Mouse (Mus musculus): Measurements from ENCODE around the gene Hectd4. TPM values are rescaled to one million over a fixed set of nuclear protein-coding genes. Genes with fewer than 3 reads are reported as not detected.
A peak's percentile ranks its signal among the peaks of the same experiment; 100 is the strongest.

Gene Hectd4
- polyA plus RNA-seq, 1 experiment from 2014 or later = 6.8 TPM

- no peak overlapping the region for H3K9ac ChIP-seq
- H3K4me1 ChIP-seq (ENCODE audit: insufficient read depth) = peaks cover 10% of the 10 kb centered on the region; the same call in 1 of the 2 replicates
- no peak overlapping the region for H3K4me3 ChIP-seq (ENCODE audit: low read depth, low read length)
- H3K9me3 ChIP-seq (ENCODE audit: low read depth, low read length) = no peaks in the 10 kb centered on the region
- no peak for TF ChIP-seq CTCF (IDR thresholded peaks at IDR 0.05; ENCODE audit: low read depth)
- WGBS = 86% methylated on average over 8 of the region's 8 CpGs
- no peak overlapping the region for H3K27ac ChIP-seq (ENCODE audit: low read depth)
- no peaks in the 10 kb centered on the region for H3K36me3 ChIP-seq (ENCODE audit: insufficient read depth)
- ATAC-seq (ENCODE audit: insufficient read depth) (no peak), DNase-seq (no peak)
- no peak overlapping the region for H3K4me2 ChIP-seq
- H3K27me3 ChIP-seq (ENCODE audit: insufficient read depth, low read length) = no peaks in the 10 kb centered on the region
Observed at GRCm38 (mm10) chr5:121187580-121188001, 32.4 kb upstream of the Hectd4 start.

- Histone ChIP-seq H3K9ac (no peak overlapping the region), H3K27ac (ENCODE audit: low read depth) (no peak overlapping the region), H3K9me3 (ENCODE audit: low read depth, low read length) (no peaks in the 10 kb centered on the region), H3K4me2 (no peak overlapping the region), H3K4me3 (ENCODE audit: low read depth, low read length) (no peak overlapping the region), H3K27me3 (ENCODE audit: insufficient read depth, low read length) (no peaks in the 10 kb centered on the region), H3K36me3 (ENCODE audit: insufficient read depth) (no peaks in the 10 kb centered on the region), H3K4me1 (ENCODE audit: insufficient read depth) (peaks cover 10% of the 10 kb centered on the region; the same call in 1 of the 2 replicates)
- 88% methylated on average over 9 of the region's 9 CpGs for WGBS
- DNase-seq (no peak), ATAC-seq (ENCODE audit: insufficient read depth) (no peak)
- no peak for TF ChIP-seq CTCF (IDR thresholded peaks at IDR 0.05; ENCODE audit: low read depth)
Observed at GRCm38 (mm10) chr5:121188265-121188664, 31.8 kb upstream of the Hectd4 start.

- Histone ChIP-seq H3K4me1 (ENCODE audit: insufficient read depth) (peaks cover 10% of the 10 kb centered on the region; the same call in 1 of the 2 replicates), H3K27me3 (ENCODE audit: insufficient read depth, low read length) (no peaks in the 10 kb centered on the region), H3K36me3 (ENCODE audit: insufficient read depth) (no peaks in the 10 kb centered on the region), H3K4me3 (ENCODE audit: low read depth, low read length) (no peak overlapping the region), H3K9ac (no peak overlapping the region), H3K27ac (ENCODE audit: low read depth) (no peak overlapping the region), H3K9me3 (ENCODE audit: low read depth, low read length) (no peaks in the 10 kb centered on the region), H3K4me2 (0 out of 2 replicates have a peak overlapping the region, but pooled peaks have one; percentile 18)
- no peak for ATAC-seq (ENCODE audit: insufficient read depth)
- WGBS = 71% methylated on average over 9 of the region's 9 CpGs
- TF ChIP-seq CTCF (IDR thresholded peaks at IDR 0.05; ENCODE audit: low read depth) = no peak
- DNase-seq = no peak
Observed at GRCm38 (mm10) chr5:121189182-121189581, 30.8 kb upstream of the Hectd4 start.

- Histone ChIP-seq H3K4me3 (ENCODE audit: low read depth, low read length) (peak overlapping the region; percentile 94), H3K36me3 (ENCODE audit: insufficient read depth) (no peaks in the 10 kb centered on the region), H3K27ac (ENCODE audit: low read depth) (peak overlapping the region; percentile 85; the same call in 1 of the 2 replicates), H3K4me1 (ENCODE audit: insufficient read depth) (peaks cover 10% of the 10 kb centered on the region; the same call in 1 of the 2 replicates), H3K27me3 (ENCODE audit: insufficient read depth, low read length) (no peaks in the 10 kb centered on the region), H3K4me2 (peak overlapping the region; percentile 79), H3K9ac (peak overlapping the region; percentile 92), H3K9me3 (ENCODE audit: low read depth, low read length) (no peaks in the 10 kb centered on the region)
- ATAC-seq (ENCODE audit: insufficient read depth) (no peak), DNase-seq (peak; percentile 23)
- no peak for TF ChIP-seq CTCF (IDR thresholded peaks at IDR 0.05; ENCODE audit: low read depth)
- 26% methylated on average over 21 of the region's 21 CpGs for WGBS
Observed at GRCm38 (mm10) chr5:121190210-121190835, 29.7 kb upstream of the Hectd4 start.

- DNase-seq = peak; percentile 94
- peak; percentile 95 for ATAC-seq (ENCODE audit: insufficient read depth)
- Histone ChIP-seq H3K9me3 (ENCODE audit: low read depth, low read length) (no peaks in the 10 kb centered on the region), H3K9ac (peak within 1 kb of the TSS; percentile 92), H3K27ac (ENCODE audit: low read depth) (peak within 1 kb of the TSS; percentile 85), H3K4me3 (ENCODE audit: low read depth, low read length) (peak within 1 kb of the TSS; percentile 94), H3K4me2 (peak within 1 kb of the TSS; percentile 79), H3K36me3 (ENCODE audit: insufficient read depth) (no peaks in the 10 kb centered on the region), H3K27me3 (ENCODE audit: insufficient read depth, low read length) (no peaks in the 10 kb centered on the region), H3K4me1 (ENCODE audit: insufficient read depth) (peaks cover 10% of the 10 kb centered on the region; the same call in 1 of the 2 replicates)
- 1% methylated on average over 96 of the region's 98 CpGs for WGBS
- TF ChIP-seq CTCF (IDR thresholded peaks at IDR 0.05; ENCODE audit: low read depth) = peak; percentile 18; the same call in 1 of the 2 replicates
Observed at GRCm38 (mm10) chr5:121190836-121191583, 29.0 kb upstream of the Hectd4 start, which contains the start of gene Ptpn11. Gene Ptpn11 (minus strand): TSS chr5:121191397.

- Histone ChIP-seq H3K4me2 (peak overlapping the region; percentile 79), H3K27ac (ENCODE audit: low read depth) (peak overlapping the region; percentile 81), H3K4me1 (ENCODE audit: insufficient read depth) (0 out of 2 replicates have a peak, but pooled peaks cover 7% of the 10 kb centered on the region), H3K9me3 (ENCODE audit: low read depth, low read length) (no peaks in the 10 kb centered on the region), H3K9ac (peak overlapping the region; percentile 92), H3K27me3 (ENCODE audit: insufficient read depth, low read length) (no peaks in the 10 kb centered on the region), H3K4me3 (ENCODE audit: low read depth, low read length) (peak overlapping the region; percentile 94), H3K36me3 (ENCODE audit: insufficient read depth) (no peaks in the 10 kb centered on the region)
- TF ChIP-seq CTCF (IDR thresholded peaks at IDR 0.05; ENCODE audit: low read depth) = no peak
- no peak for DNase-seq
- WGBS = 9% methylated on average over 17 of the region's 17 CpGs
- ATAC-seq (ENCODE audit: insufficient read depth) = peak; percentile 33
Observed at GRCm38 (mm10) chr5:121191584-121191906, 28.5 kb upstream of the Hectd4 start.

GRCm38 (mm10) chr5:121194173-121194572 is 25.8 kb upstream of the Hectd4 start:
- Histone ChIP-seq H3K4me2 (no peak overlapping the region), H3K27me3 (ENCODE audit: insufficient read depth, low read length) (no peaks in the 10 kb centered on the region), H3K27ac (ENCODE audit: low read depth) (no peak overlapping the region)

More at GRCm38 (mm10) chr5:121194173-121194572, 25.8 kb upstream of the Hectd4 start:
- DNase-seq (no peak), ATAC-seq (ENCODE audit: insufficient read depth) (no peak)
- Histone ChIP-seq H3K9ac (no peak overlapping the region), H3K4me3 (ENCODE audit: low read depth, low read length) (no peak overlapping the region), H3K36me3 (ENCODE audit: insufficient read depth) (no peaks in the 10 kb centered on the region), H3K9me3 (ENCODE audit: low read depth, low read length) (no peaks in the 10 kb centered on the region), H3K4me1 (ENCODE audit: insufficient read depth) (0 out of 2 replicates have a peak, but pooled peaks cover 7% of the 10 kb centered on the region)
- 11% methylated on average over 1 of the region's 1 CpGs for WGBS
- no peak for TF ChIP-seq CTCF (IDR thresholded peaks at IDR 0.05; ENCODE audit: low read depth)

All from lung, embryonic 14.5 days (tissue).